Mouse (Mus musculus): Measurements from ENCODE around the gene Tmigd3.

DNA sequence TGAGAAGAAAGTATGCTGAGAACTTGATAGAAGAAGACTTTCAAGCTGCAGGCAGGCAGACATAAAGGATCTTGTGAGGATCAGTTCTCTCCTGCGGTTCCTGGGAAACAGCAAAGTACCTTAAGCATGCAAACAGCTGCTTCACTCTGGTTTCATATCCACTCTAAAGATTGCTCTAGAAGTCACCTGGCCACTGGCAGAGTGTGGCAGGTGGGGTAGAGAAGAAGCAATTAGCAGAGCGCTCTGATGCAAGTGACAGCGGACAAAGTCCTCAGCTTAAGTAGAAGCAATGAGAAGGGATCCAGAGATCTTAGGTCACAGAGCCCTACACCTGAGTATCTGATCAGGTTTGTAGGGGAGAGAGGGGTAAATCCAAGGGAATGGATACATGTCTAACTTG is 39.1 kb upstream of the Tmigd3 start:
- TF ChIP-seq ETS1 (conservative IDR thresholded peaks at IDR 0.05; ENCODE audit: low read depth, low read length), result peak; percentile 37
- no peak for TF ChIP-seq MYC (IDR thresholded peaks at IDR 0.05; ENCODE audit: low read depth, low read length)
- TF ChIP-seq CTCF (conservative IDR thresholded peaks at IDR 0.05 in 1 of 2, IDR thresholded peaks at IDR 0.05 in 1 of 2; ENCODE audit: low read depth in 2 of 2, low read length in 2 of 2), result no peak
- no peak for TF ChIP-seq POLR2A (IDR thresholded peaks at IDR 0.05; ENCODE audit: low read depth, low read length)
- no peak for TF ChIP-seq TCF12 (IDR thresholded peaks at IDR 0.05; ENCODE audit: low read depth, low read length)
- TF ChIP-seq CHD2 (IDR thresholded peaks at IDR 0.05; ENCODE audit: low read length), result no peak

Data from CH12.LX (cell line).